Mouse (Mus musculus) T-cell, adult 2 months (primary cell): ENCODE results near the gene Capn1.
A peak's percentile ranks its signal among the peaks of the same experiment; 100 is the strongest.

Source experiments
- DNase-seq: peaks from one replicate; pipeline ENCODE4 v3.0.0; 2022; ENCODE audit warnings: low spot score

Capn1 gene

GRCm38 (mm10) chr19:5989585-5989984 lies 26.1 kb downstream of the Capn1 start:
- DNase-seq = no peak

GRCm38 (mm10) chr19:5988815-5989452 lies 26.8 kb downstream of the Capn1 start:
- peak; percentile 46 for DNase-seq

- DNase-seq = no peak
These were observed 27.5 kb downstream of the Capn1 start for GRCm38 (mm10) chr19:5988027-5988814.

- DNase-seq = no peak
These were observed 29.7 kb downstream of the Capn1 start, which contains the start of gene Slc22a20 for GRCm38 (mm10) chr19:5986043-5986442. Slc22a20 (minus strand) TSS chr19:5986143.

GRCm38 (mm10) chr19:5980477-5980876 lies 35.2 kb downstream of the Capn1 start:
- DNase-seq = no peak

GRCm38 (mm10) chr19:5977717-5978116 lies 38.0 kb downstream of the Capn1 start:
- DNase-seq = no peak

GRCm38 (mm10) chr19:5975676-5976075 lies 40.0 kb downstream of the Capn1 start:
- DNase-seq = no peak

GRCm38 (mm10) chr19:5975112-5975511 lies 40.6 kb downstream of the Capn1 start:
- DNase-seq = no peak

GRCm38 (mm10) chr19:5967664-5968063 lies 48.0 kb downstream of the Capn1 start:
- no peak for DNase-seq

- DNase-seq = no peak
These were observed 48.9 kb downstream of the Capn1 start for GRCm38 (mm10) chr19:5966786-5967185.

- DNase-seq = no peak
These were observed 49.8 kb downstream of the Capn1 start for GRCm38 (mm10) chr19:5965910-5966309.

GRCm38 (mm10) chr19:5965280-5965679 lies 50.4 kb downstream of the Capn1 start:
- DNase-seq = peak; percentile 79

- no peak for DNase-seq
These were observed 50.9 kb downstream of the Capn1 start for GRCm38 (mm10) chr19:5964804-5965203.

GRCm38 (mm10) chr19:5963883-5964562 lies 51.7 kb downstream of the Capn1 start, which contains the start of gene Pola2:
Pola2 (minus strand) TSS chr19:5964202.
- DNase-seq = peak; percentile 89

GRCm38 (mm10) chr19:5962651-5963050 lies 53.0 kb downstream of the Capn1 start:
- no peak for DNase-seq

GRCm38 (mm10) chr19:5957371-5957770 lies 58.3 kb downstream of the Capn1 start:
- DNase-seq = no peak

- peak; percentile 62 for DNase-seq
These were observed 59.0 kb downstream of the Capn1 start for GRCm38 (mm10) chr19:5956685-5957084.

GRCm38 (mm10) chr19:5955704-5956670 lies 59.7 kb downstream of the Capn1 start:
- no peak for DNase-seq

GRCm38 (mm10) chr19:5954936-5955335 lies 60.8 kb downstream of the Capn1 start:
- DNase-seq = no peak

- no peak for DNase-seq
These were observed 61.5 kb downstream of the Capn1 start for GRCm38 (mm10) chr19:5954031-5954710.

- DNase-seq = no peak
These were observed 62.4 kb downstream of the Capn1 start for GRCm38 (mm10) chr19:5953201-5953770.
